Mouse (Mus musculus): ENCODE measurements at regions not wholly inside any gene's neighbourhood (a gene's known extent, or its start where the extent isn't known, plus 50 kb on each side); places are given as distances from the start of the nearest gene placed in this dataset.

- no peak overlapping the region for H3K4me3 ChIP-seq
- H3K4me1 ChIP-seq, result no peaks in the 10 kb centered on the region
- H3K27me3 ChIP-seq, result no peaks in the 10 kb centered on the region
- no peaks in the 10 kb centered on the region for H3K36me3 ChIP-seq
- ATAC-seq (ENCODE audit: insufficient number of reproducible peaks, insufficient read depth, low FRiP score, low TSS enrichment, low read depth), result no peak
- no peaks in the 10 kb centered on the region for H3K9me3 ChIP-seq
- no peak overlapping the region for H3K9ac ChIP-seq
- H3K27ac ChIP-seq, result no peak overlapping the region
- H3K4me2 ChIP-seq, result no peak overlapping the region
Observed at GRCm38 (mm10) chrX:92981141-92981540, 305.1 kb upstream of the Arx start.

GRCm38 (mm10) chrX:93002236-93002976, 283.8 kb upstream of the Arx start:
- WGBS, result 48% methylated on average over 9 of the region's 9 CpGs

GRCm38 (mm10) chrX:93006681-93007080, 279.6 kb upstream of the Arx start:
- H3K4me1 ChIP-seq, result no peaks in the 10 kb centered on the region

More at GRCm38 (mm10) chrX:93002236-93002976, 283.8 kb upstream of the Arx start:
- no peaks in the 10 kb centered on the region for H3K36me3 ChIP-seq
- no peak overlapping the region for H3K4me3 ChIP-seq
- H3K9ac ChIP-seq, result no peak overlapping the region
- H3K27me3 ChIP-seq, result no peaks in the 10 kb centered on the region
- no peaks in the 10 kb centered on the region for H3K9me3 ChIP-seq
- H3K4me2 ChIP-seq, result no peak overlapping the region
- H3K4me1 ChIP-seq, result no peaks in the 10 kb centered on the region
- no peak overlapping the region for H3K27ac ChIP-seq
- ATAC-seq (ENCODE audit: insufficient number of reproducible peaks, insufficient read depth, low FRiP score, low TSS enrichment, low read depth), result no peak

GRCm38 (mm10) chrX:93011578-93011977, 274.7 kb upstream of the Arx start:
- Histone ChIP-seq H3K4me2 (no peak overlapping the region), H3K27me3 (no peaks in the 10 kb centered on the region), H3K9me3 (no peaks in the 10 kb centered on the region), H3K36me3 (no peaks in the 10 kb centered on the region), H3K4me1 (no peaks in the 10 kb centered on the region), H3K4me3 (no peak overlapping the region), H3K27ac (no peak overlapping the region), H3K9ac (no peak overlapping the region)
- ATAC-seq (ENCODE audit: insufficient number of reproducible peaks, insufficient read depth, low FRiP score, low TSS enrichment, low read depth), result no peak
- 87% methylated on average over 2 of the region's 2 CpGs for WGBS

More at GRCm38 (mm10) chrX:93006681-93007080, 279.6 kb upstream of the Arx start:
- no peaks in the 10 kb centered on the region for H3K27me3 ChIP-seq
- no peak overlapping the region for H3K4me2 ChIP-seq
- no peak overlapping the region for H3K4me3 ChIP-seq
- no peak overlapping the region for H3K9ac ChIP-seq
- ATAC-seq (ENCODE audit: insufficient number of reproducible peaks, insufficient read depth, low FRiP score, low TSS enrichment, low read depth), result no peak
- H3K36me3 ChIP-seq, result no peaks in the 10 kb centered on the region
- H3K9me3 ChIP-seq, result no peaks in the 10 kb centered on the region
- 70% methylated on average over 2 of the region's 2 CpGs for WGBS
- H3K27ac ChIP-seq, result no peak overlapping the region

GRCm38 (mm10) chrX:93016391-93016790, 269.9 kb upstream of the Arx start:
- Histone ChIP-seq H3K4me2 (no peak overlapping the region), H3K36me3 (no peaks in the 10 kb centered on the region), H3K27ac (no peak overlapping the region), H3K27me3 (no peaks in the 10 kb centered on the region), H3K9me3 (no peaks in the 10 kb centered on the region), H3K9ac (no peak overlapping the region), H3K4me3 (no peak overlapping the region), H3K4me1 (no peaks in the 10 kb centered on the region)
- ATAC-seq (ENCODE audit: insufficient number of reproducible peaks, insufficient read depth, low FRiP score, low TSS enrichment, low read depth), result no peak
- 58% methylated on average over 3 of the region's 3 CpGs for WGBS

- ATAC-seq (ENCODE audit: insufficient number of reproducible peaks, insufficient read depth, low FRiP score, low TSS enrichment, low read depth), result no peak
- 74% methylated on average over 1 of the region's 1 CpGs for WGBS
Observed at GRCm38 (mm10) chrX:93041096-93041495, 245.1 kb upstream of the Arx start.

GRCm38 (mm10) chrX:93042736-93043135, 243.5 kb upstream of the Arx start:
- Histone ChIP-seq H3K9ac (no peak overlapping the region), H3K4me1 (no peaks in the 10 kb centered on the region), H3K9me3 (no peaks in the 10 kb centered on the region), H3K27me3 (no peaks in the 10 kb centered on the region), H3K4me2 (no peak overlapping the region), H3K27ac (no peak overlapping the region), H3K4me3 (no peak overlapping the region), H3K36me3 (no peaks in the 10 kb centered on the region)
- 55% methylated on average over 3 of the region's 3 CpGs for WGBS
- no peak for ATAC-seq (ENCODE audit: insufficient number of reproducible peaks, insufficient read depth, low FRiP score, low TSS enrichment, low read depth)

More at GRCm38 (mm10) chrX:93041096-93041495, 245.1 kb upstream of the Arx start:
- Histone ChIP-seq H3K9me3 (no peaks in the 10 kb centered on the region), H3K36me3 (no peaks in the 10 kb centered on the region), H3K27me3 (no peaks in the 10 kb centered on the region), H3K4me1 (no peaks in the 10 kb centered on the region), H3K27ac (no peak overlapping the region), H3K4me2 (no peak overlapping the region), H3K4me3 (no peak overlapping the region), H3K9ac (no peak overlapping the region)

GRCm38 (mm10) chrX:93048967-93049754, 237.1 kb upstream of the Arx start:
- no peaks in the 10 kb centered on the region for H3K9me3 ChIP-seq
- H3K4me2 ChIP-seq, result no peak overlapping the region
- 86% methylated on average over 1 of the region's 1 CpGs for WGBS
- H3K9ac ChIP-seq, result no peak overlapping the region
- H3K4me1 ChIP-seq, result no peaks in the 10 kb centered on the region
- H3K27ac ChIP-seq, result no peak overlapping the region
- no peaks in the 10 kb centered on the region for H3K36me3 ChIP-seq
- ATAC-seq (ENCODE audit: insufficient number of reproducible peaks, insufficient read depth, low FRiP score, low TSS enrichment, low read depth), result no peak
- H3K27me3 ChIP-seq, result no peaks in the 10 kb centered on the region
- H3K4me3 ChIP-seq, result no peak overlapping the region

GRCm38 (mm10) chrX:93049755-93050143, 236.5 kb upstream of the Arx start:
- H3K4me3 ChIP-seq, result no peak overlapping the region
- 78% methylated on average over 3 of the region's 3 CpGs for WGBS
- no peak overlapping the region for H3K4me2 ChIP-seq
- no peak overlapping the region for H3K9ac ChIP-seq
- H3K9me3 ChIP-seq, result no peaks in the 10 kb centered on the region
- H3K36me3 ChIP-seq, result no peaks in the 10 kb centered on the region
- no peak overlapping the region for H3K27ac ChIP-seq
- no peaks in the 10 kb centered on the region for H3K4me1 ChIP-seq
- H3K27me3 ChIP-seq, result no peaks in the 10 kb centered on the region
- ATAC-seq (ENCODE audit: insufficient number of reproducible peaks, insufficient read depth, low FRiP score, low TSS enrichment, low read depth), result no peak

- H3K4me1 ChIP-seq, result no peaks in the 10 kb centered on the region
- WGBS, result 62% methylated on average over 4 of the region's 4 CpGs
- H3K9me3 ChIP-seq, result no peaks in the 10 kb centered on the region
- H3K36me3 ChIP-seq, result no peaks in the 10 kb centered on the region
- H3K4me2 ChIP-seq, result no peak overlapping the region
- no peaks in the 10 kb centered on the region; the same call in 1 of the 2 replicates for H3K27me3 ChIP-seq
- H3K4me3 ChIP-seq, result no peak overlapping the region
- H3K9ac ChIP-seq, result no peak overlapping the region
- no peak for ATAC-seq (ENCODE audit: insufficient number of reproducible peaks, insufficient read depth, low FRiP score, low TSS enrichment, low read depth)
- H3K27ac ChIP-seq, result no peak overlapping the region
Observed at GRCm38 (mm10) chrX:93059533-93059932, 226.7 kb upstream of the Arx start.

- Histone ChIP-seq H3K36me3 (no peaks in the 10 kb centered on the region), H3K9me3 (no peaks in the 10 kb centered on the region), H3K4me1 (no peaks in the 10 kb centered on the region), H3K4me3 (no peak overlapping the region), H3K9ac (no peak overlapping the region), H3K27me3 (no peaks in the 10 kb centered on the region), H3K27ac (no peak overlapping the region), H3K4me2 (no peak overlapping the region)
- WGBS, result 64% methylated on average over 7 of the region's 7 CpGs
- no peak for ATAC-seq (ENCODE audit: insufficient number of reproducible peaks, insufficient read depth, low FRiP score, low TSS enrichment, low read depth)
Observed at GRCm38 (mm10) chrX:93068884-93069283, 217.4 kb upstream of the Arx start.

Measured in embryonic facial prominence, embryonic 13.5 days (tissue).